Mouse (Mus musculus) heart, adult 2 months (tissue): ENCODE measurements around the gene Olfr1079. TPM values are rescaled to one million over a fixed set of nuclear protein-coding genes. Genes with fewer than 3 reads are reported as not detected.
"Not testable (repeated sequence)": the region's sequence is repeated elsewhere in the genome, so short reads cannot be mapped to it uniquely, and the experiment has no call there.

Experiments used
- DNase-seq, 2 experiments: peaks; one replicate each; pipeline ENCODE4 v3.0.0; 2021
- H3K27ac ChIP-seq: fragments of 200-600 bp; 2 replicates; pipeline ENCODE4 v1.8.1; 2022
- H3K27me3 ChIP-seq: fragments of 200-500 bp; 2 replicates; pipeline ENCODE4 v1.6.1; 2012; ENCODE audit warnings: mild to moderate bottlenecking, low read length, inconsistent platforms, mixed read lengths; ENCODE audit not compliant: control insufficient read depth, insufficient read depth
- H3K36me3 ChIP-seq: fragments of 200-500 bp; 2 replicates; pipeline ENCODE4 v1.6.1; 2012; ENCODE audit warnings: low read length, inconsistent platforms; ENCODE audit not compliant: control insufficient read depth, insufficient read depth
- H3K4me1 ChIP-seq: fragments of 200-500 bp; 2 replicates; pipeline ENCODE4 v1.6.1; 2011; ENCODE audit warnings: low read length; ENCODE audit not compliant: control insufficient read depth, insufficient read depth
- H3K4me3 ChIP-seq: fragments of 200-600 bp; 2 replicates; pipeline ENCODE4 v1.8.1; 2022
- H3K79me2 ChIP-seq: fragments of 200-500 bp; replicated peaks from 2 replicates; pipeline ENCODE4 v1.6.1; 2012; ENCODE audit warnings: mild to moderate bottlenecking, inconsistent platforms, low read length, moderate library complexity, mixed read lengths; ENCODE audit not compliant: control insufficient read depth, insufficient read depth
- H3K9ac ChIP-seq: fragments of 200-500 bp; 2 replicates; pipeline ENCODE4 v1.6.1; 2012; ENCODE audit warnings: low read depth, mild to moderate bottlenecking, control low read depth, inconsistent platforms, low read length, mixed read lengths
- CTCF ChIP-seq: fragments of 200-600 bp; IDR thresholded peaks from 2 replicates; pipeline ENCODE4 v1.8.1; 2022; ENCODE audit warnings: antibody characterized with exemption, mild to moderate bottlenecking, moderate library complexity
- EP300 ChIP-seq: fragments of 200-500 bp; IDR thresholded peaks from 2 replicates; pipeline ENCODE4 v1.6.1; 2011; ENCODE audit warnings: low read depth, low read length, control low read depth; ENCODE audit not compliant: insufficient read depth
- POLR2A ChIP-seq: fragments of 200-500 bp; IDR thresholded peaks from 2 replicates; pipeline ENCODE4 v1.6.1; 2011; ENCODE audit warnings: mild to moderate bottlenecking, low read depth, low read length, control low read depth; ENCODE audit not compliant: insufficient read depth
- WGBS: fragments of 180-500 bp; shearing (Covaris S2); methylation state at CpG from one replicate; pipeline ENCODE4 v1.1.7; 2018; 5-methylcytosine and 5-hydroxymethylcytosine counted together
- intact Hi-C: fragments of 180-260 bp; cut with DNase I; formaldehyde crosslinking; loops from one replicate; pipeline ENCODE4 v1.15.1; 2025
- long read RNA-seq: library from polyadenylated mRNA; stranded (forward); transcript quantifications from one replicate; pipeline ENCODE4 v2.0.0, GENCODE M21; 2021
- polyA plus RNA-seq: library from polyadenylated mRNA; depleted of rRNA; stranded (reverse); fragments of >200 nt; gene quantifications from 2 replicates; pipeline ENCODE4 v1.2.3, GENCODE M21; 2012; rRNA removed
- total RNA-seq, 2 experiments: library from RNA; stranded (reverse); gene quantifications; 2 replicates each; pipeline ENCODE4 v1.2.3; 2021

The Olfr1079 gene
- not detected for total RNA-seq
- polyA plus RNA-seq = not detected in 2 replicates
- long read RNA-seq = 0 reads

DNA sequence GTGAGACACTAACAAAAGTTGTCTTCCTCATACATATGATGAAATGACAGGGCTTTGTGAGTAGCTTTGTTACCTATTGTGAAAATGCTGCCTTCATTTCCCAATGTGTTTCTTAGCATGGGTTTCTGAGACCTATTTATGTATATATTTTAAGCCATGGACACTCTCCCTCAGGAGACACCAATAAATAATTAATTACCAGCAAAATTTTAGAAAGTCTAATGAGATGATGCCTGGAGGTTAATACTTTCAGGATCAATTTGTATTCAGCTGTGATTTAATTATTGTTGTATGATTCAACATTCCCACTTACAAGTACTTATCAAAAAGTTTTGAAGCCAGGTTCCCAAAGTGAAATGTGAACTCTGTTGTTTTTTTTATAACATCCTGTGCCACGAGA is at the start of gene Olfr1079:
TSS of gene Olfr1079 (minus strand) at position 101 of the 400 bp plus-strand sequence.
- Histone ChIP-seq H3K27me3 (no peaks in the 10 kb centered on the region), H3K4me1 (no peaks in the 10 kb centered on the region), H3K79me2 (no peaks in the 10 kb centered on the region), H3K36me3 (no peaks in the 10 kb centered on the region), H3K4me3 (no peak within 1 kb of the TSS), H3K27ac (no peak within 1 kb of the TSS), H3K9ac (no peak within 1 kb of the TSS)
- intact Hi-C loops = no loop called here
- WGBS = 47% methylated on average over 1 of the region's 1 CpGs
- TF ChIP-seq POLR2A = no peak
- TF ChIP-seq CTCF = no peak
- TF ChIP-seq EP300 = no peak
- DNase-seq = no peak

DNA sequence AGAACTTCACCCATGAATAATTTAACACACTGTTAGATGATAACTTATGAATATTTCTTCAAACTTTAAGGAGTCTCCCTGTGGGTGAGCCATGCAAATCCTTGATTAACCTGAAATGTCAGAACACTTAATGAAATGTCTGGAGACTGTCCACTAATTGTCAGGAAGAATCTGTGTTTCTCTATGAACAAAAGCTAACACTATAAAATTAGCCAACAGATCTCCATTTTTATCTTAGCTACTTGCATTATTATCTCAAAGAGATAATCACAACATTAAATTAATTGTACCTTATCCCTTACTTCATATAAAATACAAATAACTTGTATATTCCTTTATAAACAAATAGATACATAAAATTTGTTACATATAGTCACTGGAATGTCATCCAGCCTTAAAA is 15.9 kb upstream of the Olfr1079 start, which contains the start of gene Olfr1080:
TSS of gene Olfr1080 (minus strand) at position 101 of the 400 bp plus-strand sequence.
- H3K4me1 ChIP-seq, DNase-seq, H3K27me3 ChIP-seq, H3K9ac ChIP-seq, H3K4me3 ChIP-seq, H3K79me2 ChIP-seq, H3K36me3 ChIP-seq, H3K27ac ChIP-seq, intact Hi-C loops: not testable (repeated sequence)

DNA sequence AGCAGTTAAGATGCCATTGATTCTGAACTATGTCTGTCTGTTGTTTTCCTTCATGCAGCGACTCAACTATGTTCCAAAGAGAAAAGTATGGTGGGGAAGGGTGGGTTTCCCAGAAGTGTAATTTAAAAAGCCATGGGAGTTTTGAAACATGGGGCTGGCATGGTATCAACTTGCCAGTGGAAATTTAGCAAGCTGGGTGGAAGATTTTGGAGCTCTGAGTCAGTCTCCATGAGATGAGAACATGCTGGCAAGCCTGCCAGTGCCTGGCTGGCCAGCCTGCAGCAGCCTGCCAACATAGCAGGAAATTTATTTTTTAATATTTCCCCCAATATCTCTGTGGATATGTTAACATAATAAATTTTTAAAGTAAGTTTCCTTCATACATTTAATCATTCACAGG is 11.3 kb downstream of the Olfr1079 start:
- H3K4me3 ChIP-seq = no peak overlapping the region
- H3K4me1 ChIP-seq = no peaks in the 10 kb centered on the region
- H3K27me3 ChIP-seq = no peaks in the 10 kb centered on the region
- H3K9ac ChIP-seq = no peak overlapping the region
- H3K79me2 ChIP-seq = no peaks in the 10 kb centered on the region
- DNase-seq = no peak
- TF ChIP-seq POLR2A (no peak), CTCF (no peak), EP300 (no peak)
- H3K36me3 ChIP-seq = no peaks in the 10 kb centered on the region
- H3K27ac ChIP-seq = no peak overlapping the region
- 58% methylated on average over 1 of the region's 1 CpGs for WGBS
- intact Hi-C loops = no loop called here

DNA sequence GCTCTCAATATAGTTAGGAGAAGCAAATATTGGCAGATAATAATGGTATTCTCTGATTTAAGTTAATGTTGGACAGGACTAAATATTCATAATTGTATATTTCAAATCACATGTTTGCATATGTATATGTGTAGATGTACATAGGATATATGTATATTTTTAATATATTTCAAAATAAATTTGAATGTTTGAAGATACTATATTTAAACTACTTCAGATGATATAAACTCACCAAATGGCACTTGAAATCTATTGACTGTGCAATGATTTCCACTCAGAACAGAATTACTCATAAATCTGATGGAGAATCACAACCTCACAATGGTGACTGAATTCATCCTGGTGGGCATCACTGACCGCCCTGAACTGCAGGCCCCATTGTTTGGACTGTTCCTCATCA is 34.1 kb downstream of the Olfr1079 start, which contains the start of gene Olfr1076:
TSS of gene Olfr1076 (plus strand) at position 301 of the 400 bp plus-strand sequence.
- intact Hi-C loops = no loop called here
- 55% methylated on average over 1 of the region's 1 CpGs for WGBS

DNA sequence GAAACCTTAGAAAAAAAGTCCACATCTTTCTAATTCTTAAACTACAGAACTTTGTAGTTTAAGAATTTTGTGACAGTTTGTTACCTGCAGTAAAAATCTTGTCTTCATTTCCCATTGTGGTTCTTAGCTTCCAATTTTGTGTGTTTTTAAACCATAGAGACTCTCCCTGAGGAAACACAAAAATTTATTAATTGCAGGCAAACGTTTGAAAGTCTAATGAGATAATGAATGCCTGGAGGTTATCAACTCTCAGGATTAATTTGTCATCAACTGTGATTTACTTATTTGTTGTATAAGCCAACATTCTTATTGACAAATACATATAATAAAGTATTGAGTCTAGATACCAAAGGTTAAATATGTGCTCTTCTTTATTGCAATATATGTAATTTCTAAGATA is 55.0 kb downstream of the Olfr1079 start, which contains the start of gene Olfr228:
TSS of gene Olfr228 (minus strand) at position 101 of the 400 bp plus-strand sequence.
- no peaks in the 10 kb centered on the region for H3K27me3 ChIP-seq
- H3K36me3 ChIP-seq = no peaks in the 10 kb centered on the region
- TF ChIP-seq CTCF (no peak), EP300 (no peak), POLR2A (no peak)
- no peaks in the 10 kb centered on the region for H3K4me1 ChIP-seq
- H3K79me2 ChIP-seq = no peaks in the 10 kb centered on the region
- 24% methylated on average over 1 of the region's 1 CpGs for WGBS
- no peak for DNase-seq
- H3K9ac ChIP-seq = no peak within 1 kb of the TSS
- H3K27ac ChIP-seq = no peak within 1 kb of the TSS
- intact Hi-C loops = no loop called here
- H3K4me3 ChIP-seq = no peak within 1 kb of the TSS

More for the DNA sequence above, 34.1 kb downstream of the Olfr1079 start, which contains the start of gene Olfr1076:
- Histone ChIP-seq H3K4me1 (no peaks in the 10 kb centered on the region), H3K27ac (no peak within 1 kb of the TSS), H3K4me3 (no peak within 1 kb of the TSS), H3K9ac (no peak within 1 kb of the TSS), H3K36me3 (no peaks in the 10 kb centered on the region), H3K27me3 (no peaks in the 10 kb centered on the region), H3K79me2 (no peaks in the 10 kb centered on the region)
- TF ChIP-seq POLR2A (no peak), EP300 (no peak), CTCF (no peak)
- DNase-seq = no peak

Other genes starting within 250 kb of the Olfr1079 start
- not detected for gene Olfr1053, start 227.2 kb downstream of the Olfr1079 start, total RNA-seq
- not detected in 2 replicates for gene Olfr1053, start 227.2 kb downstream of the Olfr1079 start, polyA plus RNA-seq
- gene Olfr1054, start 207.0 kb downstream of the Olfr1079 start, total RNA-seq = not detected
- gene Olfr1054, start 207.0 kb downstream of the Olfr1079 start, polyA plus RNA-seq = not detected in 2 replicates
- gene Olfr1055, start 192.2 kb downstream of the Olfr1079 start, total RNA-seq = not detected
- not detected in 2 replicates for gene Olfr1055, start 192.2 kb downstream of the Olfr1079 start, polyA plus RNA-seq
- gene Olfr1056, start 180.0 kb downstream of the Olfr1079 start, total RNA-seq = not detected
- not detected in 2 replicates for gene Olfr1056, start 180.0 kb downstream of the Olfr1079 start, polyA plus RNA-seq
- gene Olfr1057, start 164.1 kb downstream of the Olfr1079 start, total RNA-seq = not detected
- not detected in 2 replicates for gene Olfr1057, start 164.1 kb downstream of the Olfr1079 start, polyA plus RNA-seq
- not detected for gene Olfr1058, start 153.9 kb downstream of the Olfr1079 start, total RNA-seq
- gene Olfr1058, start 153.9 kb downstream of the Olfr1079 start, polyA plus RNA-seq = not detected in 2 replicates
- gene Olfr1061, start 128.4 kb downstream of the Olfr1079 start, total RNA-seq = not detected
- gene Olfr1061, start 128.4 kb downstream of the Olfr1079 start, polyA plus RNA-seq = not detected in 2 replicates
- gene Olfr1062, start 115.7 kb downstream of the Olfr1079 start, total RNA-seq = not detected
- gene Olfr1062, start 115.7 kb downstream of the Olfr1079 start, polyA plus RNA-seq = not detected in 2 replicates
- gene Olfr1065, start 91.9 kb downstream of the Olfr1079 start, total RNA-seq = not detected
- gene Olfr1065, start 91.9 kb downstream of the Olfr1079 start, polyA plus RNA-seq = not detected in 2 replicates
- gene Olfr1066, start 86.2 kb downstream of the Olfr1079 start, total RNA-seq = not detected
- not detected in 2 replicates for gene Olfr1066, start 86.2 kb downstream of the Olfr1079 start, polyA plus RNA-seq
- not detected for gene Olfr228, start 55.1 kb downstream of the Olfr1079 start, total RNA-seq
- gene Olfr228, start 55.1 kb downstream of the Olfr1079 start, polyA plus RNA-seq = not detected in 2 replicates
- not detected for gene Olfr1076, start 34.0 kb downstream of the Olfr1079 start, total RNA-seq
- not detected in 2 replicates for gene Olfr1076, start 34.0 kb downstream of the Olfr1079 start, polyA plus RNA-seq
- not detected for gene Olfr1080, start 15.8 kb upstream of the Olfr1079 start, total RNA-seq
- gene Olfr1080, start 15.8 kb upstream of the Olfr1079 start, polyA plus RNA-seq = not detected in 2 replicates
- not detected for gene Olfr1082, start 56.5 kb upstream of the Olfr1079 start, total RNA-seq
- gene Olfr1082, start 56.5 kb upstream of the Olfr1079 start, polyA plus RNA-seq = not detected in 2 replicates
- not detected for gene Olfr1084, start 97.2 kb upstream of the Olfr1079 start, total RNA-seq
- not detected in 2 replicates for gene Olfr1084, start 97.2 kb upstream of the Olfr1079 start, polyA plus RNA-seq
- not detected for gene Olfr1085, start 119.5 kb upstream of the Olfr1079 start, total RNA-seq
- not detected in 2 replicates for gene Olfr1085, start 119.5 kb upstream of the Olfr1079 start, polyA plus RNA-seq
- not detected for gene Olfr1086, start 137.6 kb upstream of the Olfr1079 start, total RNA-seq
- not detected in 2 replicates for gene Olfr1086, start 137.6 kb upstream of the Olfr1079 start, polyA plus RNA-seq
- not detected for gene Olfr1087, start 155.9 kb upstream of the Olfr1079 start, total RNA-seq
- not detected in 2 replicates for gene Olfr1087, start 155.9 kb upstream of the Olfr1079 start, polyA plus RNA-seq
- gene Olfr1089, start 191.2 kb upstream of the Olfr1079 start, total RNA-seq = not detected
- gene Olfr1089, start 191.2 kb upstream of the Olfr1079 start, polyA plus RNA-seq = not detected in 2 replicates
- not detected for gene Olfr1090, start 216.5 kb upstream of the Olfr1079 start, total RNA-seq
- gene Olfr1090, start 216.5 kb upstream of the Olfr1079 start, polyA plus RNA-seq = not detected in 2 replicates
- not detected for gene Olfr1093, start 240.0 kb upstream of the Olfr1079 start, total RNA-seq
- not detected in 2 replicates for gene Olfr1093, start 240.0 kb upstream of the Olfr1079 start, polyA plus RNA-seq